Mouse (Mus musculus) CH12.LX (cell line): ENCODE results near the gene Pxn. TPM values are rescaled to one million over a fixed set of nuclear protein-coding genes. Genes with fewer than 3 reads are reported as not detected.
"Not testable (repeated sequence)": the region's sequence is repeated elsewhere in the genome, so short reads cannot be mapped to it uniquely, and the experiment has no call there.

ENCODE experiments used
- DNase-seq: peaks from one replicate; pipeline ENCODE4 v3.0.0-alpha.2; 2013; ENCODE audit errors: extremely low read depth
- H3K27ac ChIP-seq: 2 replicates; pipeline ENCODE4 v1.5.1; 2012; ENCODE audit warnings: low read depth, mild to moderate bottlenecking, control low read depth, moderate library complexity; ENCODE audit not compliant: insufficient read depth
- H3K27me3 ChIP-seq: replicated peaks from 2 replicates; pipeline ENCODE3; 2012; ENCODE audit warnings: inconsistent platforms
- H3K36me3 ChIP-seq, 2 experiments: replicated peaks in 1 of 2; 2 replicates each; pipeline versions ENCODE3 to v1.6.1; 2012; ENCODE audit warnings: inconsistent platforms in 1 of 2, low read length in 1 of 2, mild to moderate bottlenecking in 1 of 2, mixed read lengths in 1 of 2, moderate library complexity in 1 of 2; ENCODE audit not compliant: control insufficient read depth in 1 of 2, insufficient read depth in 1 of 2
- H3K4me1 ChIP-seq, 2 experiments: 2 replicates each; pipeline ENCODE4 v1.6.1; 2012; ENCODE audit warnings: inconsistent platforms in 1 of 2, moderate library complexity in 1 of 2; ENCODE audit not compliant: insufficient read depth in 2 of 2, control insufficient read depth in 1 of 2
- H3K4me2 ChIP-seq: 2 replicates; pipeline ENCODE4 v1.6.1; 2012; ENCODE audit warnings: low read depth, mild to moderate bottlenecking, control low read depth; ENCODE audit not compliant: poor library complexity, insufficient read depth, severe bottlenecking
- H3K4me3 ChIP-seq, 3 experiments: fragments of 150-350 bp in 1 of 3; sonication (generic) in 1 of 3; replicated peaks in 1 of 3; 2 replicates each; pipeline versions ENCODE3 to v1.5.1; 2011 to 2012; ENCODE audit warnings: low read depth in 2 of 3, low read length in 2 of 3, mild to moderate bottlenecking in 2 of 3, moderate library complexity in 2 of 3, control low read depth in 1 of 3, improper control_type of control experiment in 1 of 3, inconsistent platforms in 1 of 3, mixed read lengths in 1 of 3; ENCODE audit not compliant: poor library complexity in 1 of 3
- H3K79me2 ChIP-seq: replicated peaks from 2 replicates; pipeline ENCODE4 v1.6.1; 2012; ENCODE audit warnings: mild to moderate bottlenecking, moderate library complexity; ENCODE audit not compliant: control insufficient read depth, poor library complexity, insufficient read depth, severe bottlenecking; ENCODE audit errors: extremely low read depth
- H3K9ac ChIP-seq: 2 replicates; pipeline ENCODE4 v1.6.1; 2012; ENCODE audit warnings: low read depth, mild to moderate bottlenecking, control low read depth, moderate library complexity; ENCODE audit not compliant: insufficient read depth
- H3K9me3 ChIP-seq: replicated peaks from 2 replicates; pipeline ENCODE3; 2012; ENCODE audit warnings: low read length, inconsistent platforms, mixed read lengths
- CHD1 ChIP-seq: IDR thresholded peaks from 2 replicates; pipeline ENCODE4 v1.6.1; 2012; ENCODE audit warnings: low read depth, low read length, improper control_type of control experiment, inconsistent platforms
- CTCF ChIP-seq, 2 experiments: IDR thresholded peaks in 1 of 2; conservative IDR thresholded peaks in 1 of 2; 2 replicates each; pipeline ENCODE4 v1.5.1; 2011 to 2012; ENCODE audit warnings: low read depth in 2 of 2, low read length in 2 of 2, improper control_type of control experiment in 1 of 2, inconsistent platforms in 1 of 2, mild to moderate bottlenecking in 1 of 2, moderate library complexity in 1 of 2
- HCFC1 ChIP-seq: IDR thresholded peaks from 2 replicates; pipeline ENCODE4 v1.6.1; 2012; ENCODE audit warnings: low read depth, mild to moderate bottlenecking, inconsistent platforms, low read length, improper control_type of control experiment
- JUND ChIP-seq: conservative IDR thresholded peaks from 2 replicates; pipeline ENCODE4 v1.6.1; 2011; ENCODE audit warnings: low read depth, low read length, improper control_type of control experiment
- KAT2A ChIP-seq: IDR thresholded peaks from 2 replicates; pipeline ENCODE4 v1.6.1; 2012; ENCODE audit warnings: low read length, improper control_type of control experiment, inconsistent platforms; ENCODE audit not compliant: insufficient replicate concordance
- MAX ChIP-seq: IDR thresholded peaks from 2 replicates; pipeline ENCODE4 v1.6.1; 2011; ENCODE audit warnings: low read length, improper control_type of control experiment
- MXI1 ChIP-seq: IDR thresholded peaks from 2 replicates; pipeline ENCODE4 v1.6.1; 2011; ENCODE audit warnings: mild to moderate bottlenecking, low read depth, low read length, improper control_type of control experiment
- NELFE ChIP-seq: IDR thresholded peaks from 2 replicates; pipeline ENCODE4 v1.6.1; 2011; ENCODE audit warnings: low read depth, low read length, improper control_type of control experiment
- NRF1 ChIP-seq: IDR thresholded peaks from 2 replicates; pipeline ENCODE4 v1.6.1; 2014; ENCODE audit warnings: low read depth, mild to moderate bottlenecking, inconsistent platforms, low read length, improper control_type of control experiment, moderate library complexity
- SIN3A ChIP-seq: IDR thresholded peaks from 2 replicates; pipeline ENCODE4 v1.6.1; 2012; ENCODE audit warnings: low read length, improper control_type of control experiment, inconsistent platforms
- TBP ChIP-seq: conservative IDR thresholded peaks from 2 replicates; pipeline ENCODE4 v1.6.1; 2011; ENCODE audit warnings: low read depth, low read length, improper control_type of control experiment
- USF2 ChIP-seq: conservative IDR thresholded peaks from 2 replicates; pipeline ENCODE4 v1.6.1; 2011; ENCODE audit warnings: low read depth, low read length, improper control_type of control experiment
- ZKSCAN1 ChIP-seq: IDR thresholded peaks from 2 replicates; pipeline ENCODE4 v1.6.1; 2012; ENCODE audit warnings: low read depth, inconsistent platforms, low read length, improper control_type of control experiment, borderline replicate concordance
- dilution Hi-C: fragments of 300-500 bp; cut with MboI; formaldehyde crosslinking; loops from 2 replicates; pipeline ENCODE4 v1.14.3; 2020; ENCODE audit warnings: low sequenced_read_pairs; ENCODE audit not compliant: extremely low pct_unique_long_range_greater_than_20kb, extremely low pct_ligation_motif_present
- in situ Hi-C: fragments of 300-500 bp; cut with MboI; formaldehyde crosslinking; loops from 3 replicates; pipeline ENCODE4 v1.14.3; 2019; ENCODE audit warnings: low sequenced_read_pairs, low pct_ligation_motif_present, low pct_unique_long_range_greater_than_20kb, mixed read lengths
- polyA plus RNA-seq: library from polyadenylated mRNA; unstranded; fragments of >175 nt; gene quantifications from 2 replicates; pipeline ENCODE4 v1.2.1, GENCODE M21; 2012; ENCODE audit warnings: low read depth; ENCODE audit not compliant: insufficient read length
- total RNA-seq, 2 experiments: library from RNA; depleted of rRNA; stranded (reverse); fragments of 300-350 nt in 1 of 2; fragments of >200 nt in 1 of 2; gene quantifications; 2 replicates each; pipeline ENCODE4 v1.2.3; 2012 to 2014

Gene Pxn
- total and polyA plus RNA-seq, 3 experiments = 17.0 to 43.4 (median 21.1) TPM

GRCm38 (mm10) chr5:115498307-115499240 is 7.9 kb upstream of the Pxn start:
- in situ Hi-C loops = no loop called here
- Histone ChIP-seq H3K4me2 (no peak overlapping the region), H3K9me3 (no peaks in the 10 kb centered on the region), H3K27ac (no peak overlapping the region), H3K4me1 (peaks cover 0 to 4% of the 10 kb centered on the region in 2 experiments; a peak in 1 of 4 replicates), H3K27me3 (peaks cover 10% of the 10 kb centered on the region), H3K9ac (no peak overlapping the region), H3K79me2 (no peaks in the 10 kb centered on the region), H3K4me3 (no peak overlapping the region), H3K36me3 (no peaks in the 10 kb centered on the region)
- TF ChIP-seq NELFE (no peak), TBP (peak; percentile 95), NRF1 (no peak), USF2 (no peak), KAT2A (no peak), CTCF (conservative IDR thresholded peaks at IDR 0.05 in 1 of 2, IDR thresholded peaks at IDR 0.05 in 1 of 2; ENCODE audit: low read depth in 2 of 2, low read length in 2 of 2) (peak in 1 of 2 experiments; percentile 14; a peak in 2 of 4 replicates), ZKSCAN1 (no peak), MAX (no peak)
- no peak for DNase-seq
- dilution Hi-C loops = no loop called here

- Histone ChIP-seq H3K4me3 (peak overlapping the region in 1 of 3 experiments; percentile 8), H3K36me3 (no peaks in the 10 kb centered on the region), H3K27ac (no peak overlapping the region), H3K9ac (no peak overlapping the region; the same call in 1 of the 2 replicates), H3K4me1 (peaks cover 0 to 4% of the 10 kb centered on the region in 2 experiments; a peak in 1 of 4 replicates), H3K27me3 (peaks cover 8% of the 10 kb centered on the region), H3K4me2 (peak overlapping the region; percentile 83), H3K79me2 (no peaks in the 10 kb centered on the region), H3K9me3 (peaks cover 5% of the 10 kb centered on the region)
- TF ChIP-seq HCFC1 = 0 out of 2 replicates have a peak, but pooled peaks have one; percentile 33
- no peak for TF ChIP-seq USF2
- dilution Hi-C loops = no loop called here
- DNase-seq = no peak
- in situ Hi-C loops = loop anchor here (5.0 kb wide), 1 partner anchor 37 kb away; no protein-coding TSS in a partner anchor
Measured at GRCm38 (mm10) chr5:115500383-115500935, 6.0 kb upstream of the Pxn start.

- no peak overlapping the region for H3K27ac ChIP-seq
- H3K4me3 ChIP-seq = no peak overlapping the region
- no peaks in the 10 kb centered on the region; the same call in 1 of the 2 replicates for H3K79me2 ChIP-seq
- in situ Hi-C loops = loop anchor here (5.0 kb wide), 1 partner anchor 34 kb away; no protein-coding TSS in a partner anchor
- no peak for TF ChIP-seq MXI1
- no peak for TF ChIP-seq SIN3A
- no peak for TF ChIP-seq JUND
- no peak for TF ChIP-seq CHD1
- TF ChIP-seq, all 38 proteins: peak for 0
- dilution Hi-C loops = no loop called here
- H3K4me1 ChIP-seq = peaks cover 6 to 15% of the 10 kb centered on the region in 2 experiments
- H3K27me3 ChIP-seq = peaks cover 7% of the 10 kb centered on the region
- H3K36me3 ChIP-seq = no peaks in the 10 kb centered on the region
- H3K9me3 ChIP-seq = peaks cover 5% of the 10 kb centered on the region
- DNase-seq = no peak
- H3K9ac ChIP-seq = no peak overlapping the region
- H3K4me2 ChIP-seq = no peak overlapping the region
Measured at GRCm38 (mm10) chr5:115503035-115503434, 3.4 kb upstream of the Pxn start.

DNA sequence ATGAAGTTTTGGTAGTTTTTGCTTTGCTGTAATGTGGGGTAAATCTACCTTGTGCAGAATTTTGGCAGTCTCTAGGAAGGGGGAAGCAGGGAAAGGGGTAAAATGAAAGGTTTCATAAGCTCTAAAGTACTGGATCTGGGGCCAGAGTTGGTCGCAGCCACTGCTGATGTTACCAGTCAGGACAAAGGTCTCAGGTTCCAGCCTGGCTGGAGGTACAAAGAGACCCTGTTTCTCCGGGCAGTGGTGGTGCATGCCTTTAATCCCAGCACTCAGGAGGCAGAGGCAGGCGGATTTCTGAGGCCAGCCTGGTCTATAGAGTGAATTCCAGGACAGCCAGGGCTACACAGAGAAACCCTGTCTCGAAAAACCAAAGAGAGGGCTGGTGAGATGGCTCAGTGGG is 859 bp upstream of the Pxn start:
- in situ Hi-C loops, H3K27ac ChIP-seq, H3K79me2 ChIP-seq, H3K27me3 ChIP-seq, H3K9ac ChIP-seq, H3K4me3 ChIP-seq, dilution Hi-C loops, H3K36me3 ChIP-seq, H3K9me3 ChIP-seq, DNase-seq, H3K4me2 ChIP-seq: not testable (repeated sequence)
- H3K4me1 ChIP-seq = peaks cover 15 to 38% of the 10 kb centered on the region in 2 experiments
